Mouse (Mus musculus): Measurements from ENCODE around the gene 6430548M08Rik. TPM values are rescaled to one million over a fixed set of nuclear protein-coding genes. Genes with fewer than 3 reads are reported as not detected.
A peak's percentile ranks its signal among the peaks of the same experiment; 100 is the strongest.

The 6430548M08Rik gene
- polyA plus RNA-seq, 1 experiment from 2014 or later: 9.8 TPM

GRCm38 (mm10) chr8:120124836-120125389, 11.0 kb downstream of the 6430548M08Rik start:
- 49% methylated on average over 7 of the region's 7 CpGs for WGBS
- ATAC-seq (ENCODE audit: low FRiP score) (no peak), DNase-seq (ENCODE audit: low spot score) (peak; percentile 31)
- Histone ChIP-seq H3K4me3 (ENCODE audit: low read depth, low read length) (no peak overlapping the region), H3K4me1 (replicated peaks; ENCODE audit: control insufficient read depth, insufficient read depth, low read length) (0 out of 2 replicates have a peak, but pooled peaks cover 5% of the 10 kb centered on the region), H3K9ac (ENCODE audit: low read depth, low read length) (0 out of 2 replicates have a peak overlapping the region, but pooled peaks have one; percentile 11), H3K9me3 (ENCODE audit: control insufficient read depth, low read length) (no peaks in the 10 kb centered on the region), H3K4me2 (replicated peaks; ENCODE audit: low read depth, low read length) (no peak overlapping the region), H3K36me3 (ENCODE audit: control insufficient read depth, insufficient read depth, low read length) (no peaks in the 10 kb centered on the region), H3K27me3 (ENCODE audit: control insufficient read depth, insufficient read depth, low read length) (no peaks in the 10 kb centered on the region), H3K27ac (ENCODE audit: low read depth, low read length) (0 out of 2 replicates have a peak overlapping the region, but pooled peaks have one; percentile 36)

DNA sequence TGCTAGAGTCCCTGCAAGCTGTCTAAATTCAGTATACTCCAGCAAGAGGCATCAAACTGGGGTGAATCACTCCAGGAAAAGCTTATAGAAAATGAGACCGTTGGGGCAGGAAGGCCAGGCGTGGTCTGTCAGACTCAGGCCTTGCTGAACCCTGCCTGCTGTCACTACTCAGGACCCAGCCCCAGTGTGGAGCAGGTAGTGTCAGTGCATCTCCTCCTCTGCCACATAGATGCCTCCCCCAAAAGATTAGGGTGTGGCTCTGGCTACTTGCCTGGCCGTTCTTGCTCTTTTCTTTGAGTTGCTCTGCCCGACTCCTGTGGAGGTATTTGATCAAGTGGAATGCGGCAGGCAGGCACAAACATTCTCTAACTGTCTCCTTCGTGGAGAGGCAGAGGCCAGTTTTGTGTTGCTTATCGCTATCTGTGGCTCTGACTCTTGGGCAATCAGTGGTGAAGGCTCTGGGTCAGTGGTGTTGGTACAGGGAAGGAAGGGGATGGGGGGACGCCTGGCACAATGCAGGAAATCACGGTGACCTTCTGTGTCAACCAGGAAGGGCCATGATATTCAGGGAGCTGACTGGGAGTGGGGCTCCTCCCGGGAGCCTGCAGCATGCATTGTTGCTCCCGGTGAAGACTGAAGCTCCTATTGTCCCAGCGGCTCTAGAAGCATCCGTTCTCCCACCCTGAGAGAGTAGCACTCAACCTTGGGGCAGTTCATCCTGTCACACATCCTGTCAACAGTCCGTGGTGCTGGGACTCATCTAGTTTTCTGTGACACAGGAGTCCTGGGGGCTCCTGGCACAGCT, 12.6 kb downstream of the 6430548M08Rik start:
- no peak overlapping the region for H3K4me2 ChIP-seq (replicated peaks; ENCODE audit: low read depth, low read length)
- H3K36me3 ChIP-seq (ENCODE audit: control insufficient read depth, insufficient read depth, low read length): no peaks in the 10 kb centered on the region
- H3K9ac ChIP-seq (ENCODE audit: low read depth, low read length): no peak overlapping the region
- ATAC-seq (ENCODE audit: low FRiP score) (no peak), DNase-seq (ENCODE audit: low spot score) (no peak)
- H3K9me3 ChIP-seq (ENCODE audit: control insufficient read depth, low read length): no peaks in the 10 kb centered on the region
- no peak overlapping the region for H3K27ac ChIP-seq (ENCODE audit: low read depth, low read length)
- 28% methylated on average over 14 of the region's 14 CpGs for WGBS
- H3K27me3 ChIP-seq (ENCODE audit: control insufficient read depth, insufficient read depth, low read length): no peaks in the 10 kb centered on the region
- no peak overlapping the region for H3K4me3 ChIP-seq (ENCODE audit: low read depth, low read length)
- H3K4me1 ChIP-seq (replicated peaks; ENCODE audit: control insufficient read depth, insufficient read depth, low read length): 0 out of 2 replicates have a peak, but pooled peaks cover 5% of the 10 kb centered on the region

GRCm38 (mm10) chr8:120129547-120129946, 15.6 kb downstream of the 6430548M08Rik start:
- Histone ChIP-seq H3K4me2 (replicated peaks; ENCODE audit: low read depth, low read length) (no peak overlapping the region), H3K27me3 (ENCODE audit: control insufficient read depth, insufficient read depth, low read length) (no peaks in the 10 kb centered on the region), H3K9me3 (ENCODE audit: control insufficient read depth, low read length) (no peaks in the 10 kb centered on the region), H3K27ac (ENCODE audit: low read depth, low read length) (no peak overlapping the region; the same call in 1 of the 2 replicates), H3K4me3 (ENCODE audit: low read depth, low read length) (no peak overlapping the region), H3K4me1 (replicated peaks; ENCODE audit: control insufficient read depth, insufficient read depth, low read length) (0 out of 2 replicates have a peak, but pooled peaks cover 5% of the 10 kb centered on the region), H3K9ac (ENCODE audit: low read depth, low read length) (no peak overlapping the region), H3K36me3 (ENCODE audit: control insufficient read depth, insufficient read depth, low read length) (no peaks in the 10 kb centered on the region)
- 51% methylated on average over 4 of the region's 4 CpGs for WGBS
- DNase-seq (ENCODE audit: low spot score): no peak
- ATAC-seq (ENCODE audit: low FRiP score): no peak

- H3K36me3 ChIP-seq (ENCODE audit: control insufficient read depth, insufficient read depth, low read length): no peaks in the 10 kb centered on the region
- no peak for ATAC-seq (ENCODE audit: low FRiP score)
- H3K4me1 ChIP-seq (replicated peaks; ENCODE audit: control insufficient read depth, insufficient read depth, low read length): no peaks in the 10 kb centered on the region
- DNase-seq (ENCODE audit: low spot score): no peak
- H3K27me3 ChIP-seq (ENCODE audit: control insufficient read depth, insufficient read depth, low read length): no peaks in the 10 kb centered on the region
- H3K9ac ChIP-seq (ENCODE audit: low read depth, low read length): no peak overlapping the region
- no peak overlapping the region for H3K4me3 ChIP-seq (ENCODE audit: low read depth, low read length)
- H3K27ac ChIP-seq (ENCODE audit: low read depth, low read length): no peak overlapping the region
- H3K9me3 ChIP-seq (ENCODE audit: control insufficient read depth, low read length): no peaks in the 10 kb centered on the region
- no peak overlapping the region for H3K4me2 ChIP-seq (replicated peaks; ENCODE audit: low read depth, low read length)
- WGBS: 82% methylated on average over 8 of the region's 8 CpGs
Observed at GRCm38 (mm10) chr8:120131158-120131557, 17.2 kb downstream of the 6430548M08Rik start.

- Histone ChIP-seq H3K4me3 (ENCODE audit: low read depth, low read length) (no peak overlapping the region), H3K27ac (ENCODE audit: low read depth, low read length) (no peak overlapping the region), H3K4me1 (replicated peaks; ENCODE audit: control insufficient read depth, insufficient read depth, low read length) (no peaks in the 10 kb centered on the region), H3K4me2 (replicated peaks; ENCODE audit: low read depth, low read length) (no peak overlapping the region), H3K27me3 (ENCODE audit: control insufficient read depth, insufficient read depth, low read length) (no peaks in the 10 kb centered on the region), H3K9ac (ENCODE audit: low read depth, low read length) (no peak overlapping the region), H3K9me3 (ENCODE audit: control insufficient read depth, low read length) (no peaks in the 10 kb centered on the region), H3K36me3 (ENCODE audit: control insufficient read depth, insufficient read depth, low read length) (no peaks in the 10 kb centered on the region)
- no peak for ATAC-seq (ENCODE audit: low FRiP score)
- WGBS: 89% methylated on average over 7 of the region's 7 CpGs
- no peak for DNase-seq (ENCODE audit: low spot score)
Observed at GRCm38 (mm10) chr8:120133169-120133568, 19.2 kb downstream of the 6430548M08Rik start.

DNA sequence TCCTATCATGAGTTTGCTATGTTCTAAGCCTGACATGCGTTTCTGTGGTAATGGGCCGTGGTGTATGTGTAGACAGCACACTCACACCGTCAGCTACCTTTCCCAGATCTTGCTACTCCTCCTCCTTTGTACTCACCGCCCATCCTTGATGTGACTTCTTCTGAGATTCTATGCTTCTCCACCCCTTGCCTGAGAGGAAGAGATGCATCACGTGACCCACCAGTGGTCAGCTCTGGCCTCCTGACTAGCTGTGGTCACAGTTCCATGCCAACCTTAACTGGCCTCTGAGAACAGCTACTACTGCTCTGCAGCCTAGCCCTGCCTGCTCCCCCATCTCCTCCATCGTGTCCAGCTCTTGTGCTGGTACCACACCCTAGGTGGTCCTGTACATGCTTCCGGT, 21.7 kb downstream of the 6430548M08Rik start:
- Histone ChIP-seq H3K36me3 (ENCODE audit: control insufficient read depth, insufficient read depth, low read length) (no peaks in the 10 kb centered on the region), H3K4me2 (replicated peaks; ENCODE audit: low read depth, low read length) (no peak overlapping the region), H3K27ac (ENCODE audit: low read depth, low read length) (no peak overlapping the region), H3K9ac (ENCODE audit: low read depth, low read length) (no peak overlapping the region), H3K27me3 (ENCODE audit: control insufficient read depth, insufficient read depth, low read length) (no peaks in the 10 kb centered on the region), H3K4me1 (replicated peaks; ENCODE audit: control insufficient read depth, insufficient read depth, low read length) (no peaks in the 10 kb centered on the region), H3K4me3 (ENCODE audit: low read depth, low read length) (no peak overlapping the region), H3K9me3 (ENCODE audit: control insufficient read depth, low read length) (no peaks in the 10 kb centered on the region)
- ATAC-seq (ENCODE audit: low FRiP score) (no peak), DNase-seq (ENCODE audit: low spot score) (no peak)
- 92% methylated on average over 7 of the region's 7 CpGs for WGBS

DNA sequence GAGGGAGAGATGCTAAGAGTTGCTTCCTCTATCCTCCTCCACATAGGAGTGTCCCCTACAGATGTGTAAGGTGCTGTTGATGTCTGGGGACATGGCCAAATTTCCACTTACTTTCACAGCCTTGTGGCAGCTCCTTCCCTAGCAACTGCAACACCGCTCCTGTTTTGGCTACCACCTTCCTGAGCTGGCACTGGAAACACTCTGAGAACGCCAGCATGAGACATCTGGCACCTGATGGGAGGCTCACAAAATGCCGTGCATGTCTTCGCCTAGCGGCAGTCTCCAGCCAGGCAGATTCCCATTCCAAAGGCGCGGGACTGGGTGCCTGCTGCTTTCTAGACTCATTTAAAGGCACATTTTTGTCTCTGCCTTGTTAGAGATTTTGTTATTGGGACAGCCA, 22.7 kb downstream of the 6430548M08Rik start:
- H3K36me3 ChIP-seq (ENCODE audit: control insufficient read depth, insufficient read depth, low read length): no peaks in the 10 kb centered on the region
- H3K4me1 ChIP-seq (replicated peaks; ENCODE audit: control insufficient read depth, insufficient read depth, low read length): no peaks in the 10 kb centered on the region
- H3K27me3 ChIP-seq (ENCODE audit: control insufficient read depth, insufficient read depth, low read length): no peaks in the 10 kb centered on the region
- no peak overlapping the region for H3K9ac ChIP-seq (ENCODE audit: low read depth, low read length)
- DNase-seq (ENCODE audit: low spot score) (no peak), ATAC-seq (ENCODE audit: low FRiP score) (no peak)
- 58% methylated on average over 7 of the region's 7 CpGs for WGBS
- H3K9me3 ChIP-seq (ENCODE audit: control insufficient read depth, low read length): no peaks in the 10 kb centered on the region
- no peak overlapping the region for H3K4me3 ChIP-seq (ENCODE audit: low read depth, low read length)
- H3K27ac ChIP-seq (ENCODE audit: low read depth, low read length): no peak overlapping the region
- no peak overlapping the region for H3K4me2 ChIP-seq (replicated peaks; ENCODE audit: low read depth, low read length)

DNA sequence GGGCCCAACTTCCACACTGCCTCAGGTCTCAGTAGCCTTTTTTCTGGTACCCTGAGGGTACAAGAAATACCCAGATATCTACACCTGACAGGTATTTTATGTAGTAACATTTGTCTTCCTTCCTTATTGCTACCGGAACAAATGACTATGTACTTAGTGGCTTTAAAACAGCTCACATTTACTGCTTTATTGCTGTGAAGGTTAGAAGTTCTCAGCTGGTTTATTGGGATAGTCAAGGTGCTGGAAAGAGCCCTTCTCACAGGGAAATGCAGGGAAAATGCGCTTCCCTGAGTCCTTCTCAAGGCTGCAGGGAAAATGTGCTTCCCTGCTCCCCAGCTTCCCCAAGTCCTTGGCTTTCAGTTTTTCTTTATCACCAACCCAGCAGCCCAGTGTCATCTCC, 25.0 kb downstream of the 6430548M08Rik start:
- Histone ChIP-seq H3K27ac (ENCODE audit: low read depth, low read length) (no peak overlapping the region), H3K27me3 (ENCODE audit: control insufficient read depth, insufficient read depth, low read length) (no peaks in the 10 kb centered on the region), H3K4me2 (replicated peaks; ENCODE audit: low read depth, low read length) (no peak overlapping the region), H3K4me3 (ENCODE audit: low read depth, low read length) (no peak overlapping the region), H3K36me3 (ENCODE audit: control insufficient read depth, insufficient read depth, low read length) (no peaks in the 10 kb centered on the region), H3K9me3 (ENCODE audit: control insufficient read depth, low read length) (no peaks in the 10 kb centered on the region), H3K9ac (ENCODE audit: low read depth, low read length) (no peak overlapping the region), H3K4me1 (replicated peaks; ENCODE audit: control insufficient read depth, insufficient read depth, low read length) (no peaks in the 10 kb centered on the region)
- 87% methylated on average over 2 of the region's 2 CpGs for WGBS
- no peak for DNase-seq (ENCODE audit: low spot score)
- ATAC-seq (ENCODE audit: low FRiP score): no peak

DNA sequence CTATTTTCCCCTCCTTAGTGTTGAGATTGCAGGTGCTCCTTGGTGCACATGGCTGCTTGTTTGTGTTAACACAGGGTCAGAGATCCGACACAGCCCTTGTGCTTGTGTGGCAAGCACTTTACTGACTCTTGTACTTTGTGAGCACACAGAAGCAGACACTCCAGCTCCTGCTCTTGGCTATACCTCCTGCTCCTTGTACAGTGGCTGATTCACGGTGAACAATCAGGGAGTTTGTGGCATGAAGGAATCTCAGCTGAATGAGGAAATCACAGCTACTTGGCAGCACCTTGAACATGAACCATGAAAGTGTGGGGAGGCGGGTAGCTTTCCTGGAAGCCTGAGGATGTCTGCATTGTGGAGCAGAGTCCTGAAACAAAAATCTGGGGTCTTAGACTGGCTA, 26.8 kb downstream of the 6430548M08Rik start:
- H3K9me3 ChIP-seq (ENCODE audit: control insufficient read depth, low read length): no peaks in the 10 kb centered on the region
- H3K4me1 ChIP-seq (replicated peaks; ENCODE audit: control insufficient read depth, insufficient read depth, low read length): no peaks in the 10 kb centered on the region; the same call in 1 of the 2 replicates
- H3K9ac ChIP-seq (ENCODE audit: low read depth, low read length): no peak overlapping the region
- 74% methylated on average over 3 of the region's 3 CpGs for WGBS
- H3K4me2 ChIP-seq (replicated peaks; ENCODE audit: low read depth, low read length): no peak overlapping the region
- no peak for DNase-seq (ENCODE audit: low spot score)
- H3K27ac ChIP-seq (ENCODE audit: low read depth, low read length): no peak overlapping the region
- no peak overlapping the region for H3K4me3 ChIP-seq (ENCODE audit: low read depth, low read length)
- no peaks in the 10 kb centered on the region for H3K36me3 ChIP-seq (ENCODE audit: control insufficient read depth, insufficient read depth, low read length)
- H3K27me3 ChIP-seq (ENCODE audit: control insufficient read depth, insufficient read depth, low read length): no peaks in the 10 kb centered on the region
- ATAC-seq (ENCODE audit: low FRiP score): no peak

Data from hindbrain, embryonic 11.5 days (tissue).